Mouse (Mus musculus) heart, embryonic 15.5 days (tissue): ENCODE results near the gene Gnb1. TPM values are rescaled to one million over a fixed set of nuclear protein-coding genes. Genes with fewer than 3 reads are reported as not detected.
"Not testable (repeated sequence)": the region's sequence is repeated elsewhere in the genome, so short reads cannot be mapped to it uniquely, and the experiment has no call there.

Experiments used
- ATAC-seq: fragments of 200-750 bp; cut with Nextera tagmentation; replicated peaks from 2 replicates; pipeline ENCODE4 v1.8.0; 2017; ENCODE audit warnings: low read depth, moderate TSS enrichment; ENCODE audit not compliant: insufficient number of reproducible peaks, insufficient read depth, low FRiP score
- H3K27ac ChIP-seq: fragments of 300-500 bp; sonication (generic); 2 replicates; pipeline ENCODE4 v1.5.1; 2015; ENCODE audit warnings: mild to moderate bottlenecking, inconsistent platforms
- H3K27me3 ChIP-seq: fragments of 300-500 bp; sonication (generic); 2 replicates; pipeline ENCODE4 v1.6.1; 2015; ENCODE audit warnings: inconsistent platforms
- H3K36me3 ChIP-seq: fragments of 300-500 bp; sonication (generic); 2 replicates; pipeline ENCODE4 v1.6.1; 2015; ENCODE audit warnings: mild to moderate bottlenecking, inconsistent platforms
- H3K4me1 ChIP-seq: fragments of 300-500 bp; sonication (generic); replicated peaks from 2 replicates; pipeline ENCODE4 v1.6.1; 2015; ENCODE audit warnings: inconsistent platforms
- H3K4me2 ChIP-seq: fragments of 300-500 bp; sonication (generic); 2 replicates; pipeline ENCODE4 v1.6.1; 2015; ENCODE audit warnings: inconsistent platforms, mild to moderate bottlenecking, moderate library complexity
- H3K4me3 ChIP-seq: fragments of 300-500 bp; sonication (generic); 2 replicates; pipeline ENCODE4 v1.5.1; 2015; ENCODE audit warnings: mild to moderate bottlenecking, inconsistent platforms
- H3K9ac ChIP-seq: fragments of 300-500 bp; sonication (generic); 2 replicates; pipeline ENCODE4 v1.6.1; 2015; ENCODE audit warnings: mild to moderate bottlenecking, inconsistent platforms
- H3K9me3 ChIP-seq: fragments of 300-500 bp; sonication (generic); replicated peaks from 2 replicates; pipeline ENCODE4 v1.6.1; 2016; ENCODE audit warnings: inconsistent platforms
- WGBS: fragments of 180-500 bp; shearing (Covaris S2); methylation state at CpG from one replicate; pipeline ENCODE4 v1.1.7; 2015; ENCODE audit warnings: mixed read lengths; 5-methylcytosine and 5-hydroxymethylcytosine counted together
- polyA plus RNA-seq: library from polyadenylated mRNA; unstranded; fragments of >200 nt; fragmentation: Nextera tagmentation; extraction: Ambion mirVana; gene quantifications from 2 replicates; pipeline ENCODE4 v1.2.1, GENCODE M21; 2015

Gnb1 gene
- polyA plus RNA-seq, 1 experiment from 2014 or later, result 308 TPM

DNA sequence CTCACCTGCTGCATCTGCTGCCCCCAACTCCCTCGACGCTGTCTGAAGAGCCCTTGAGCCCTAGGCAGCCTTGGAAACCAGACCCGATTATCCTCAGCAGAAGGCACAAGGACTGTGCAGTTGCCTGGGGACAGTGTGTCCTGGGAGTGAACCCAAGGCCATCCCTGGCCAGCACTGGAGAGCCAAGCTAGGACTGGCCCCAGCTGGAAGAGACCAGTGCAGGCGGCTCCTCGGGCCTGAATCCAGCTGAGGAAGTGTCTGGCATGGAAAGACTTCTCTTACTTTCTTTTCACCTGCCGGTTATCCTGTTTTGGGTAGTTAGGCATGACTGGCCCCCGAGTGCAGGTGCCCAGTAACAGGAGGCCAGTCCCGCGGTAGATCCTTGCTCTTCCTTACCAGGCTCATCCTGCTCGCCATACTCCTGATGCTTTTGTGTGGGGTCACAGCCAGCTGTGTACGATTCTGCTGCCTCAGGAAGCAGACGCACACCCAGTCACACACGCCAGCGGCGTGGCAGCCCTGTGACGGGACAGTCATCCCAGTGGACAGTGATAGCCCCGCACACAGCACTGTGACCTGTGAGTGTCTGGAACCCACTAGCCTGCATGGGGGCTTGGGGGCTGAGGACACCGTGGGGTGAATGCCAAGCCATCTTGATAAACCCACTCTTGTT is 21.4 kb upstream of the Gnb1 start:
- H3K9ac ChIP-seq, result no peak overlapping the region
- no peak for ATAC-seq
- H3K27ac ChIP-seq, result no peak overlapping the region
- peaks cover 14% of the 10 kb centered on the region for H3K4me1 ChIP-seq
- no peak overlapping the region for H3K4me3 ChIP-seq
- no peaks in the 10 kb centered on the region for H3K36me3 ChIP-seq
- H3K9me3 ChIP-seq, result no peaks in the 10 kb centered on the region
- peaks cover 17% of the 10 kb centered on the region for H3K27me3 ChIP-seq
- peak overlapping the region; percentile 63 for H3K4me2 ChIP-seq
- WGBS, result 76% methylated on average over 18 of the region's 18 CpGs

GRCm38 (mm10) chr4:155470263-155470953 is 20.8 kb upstream of the Gnb1 start:
- Histone ChIP-seq H3K9me3 (no peaks in the 10 kb centered on the region), H3K4me1 (peaks cover 14% of the 10 kb centered on the region), H3K36me3 (no peaks in the 10 kb centered on the region), H3K4me2 (no peak overlapping the region), H3K27ac (no peak overlapping the region), H3K4me3 (no peak overlapping the region), H3K27me3 (peaks cover 17% of the 10 kb centered on the region), H3K9ac (no peak overlapping the region)
- WGBS, result 81% methylated on average over 16 of the region's 16 CpGs
- ATAC-seq, result no peak

DNA sequence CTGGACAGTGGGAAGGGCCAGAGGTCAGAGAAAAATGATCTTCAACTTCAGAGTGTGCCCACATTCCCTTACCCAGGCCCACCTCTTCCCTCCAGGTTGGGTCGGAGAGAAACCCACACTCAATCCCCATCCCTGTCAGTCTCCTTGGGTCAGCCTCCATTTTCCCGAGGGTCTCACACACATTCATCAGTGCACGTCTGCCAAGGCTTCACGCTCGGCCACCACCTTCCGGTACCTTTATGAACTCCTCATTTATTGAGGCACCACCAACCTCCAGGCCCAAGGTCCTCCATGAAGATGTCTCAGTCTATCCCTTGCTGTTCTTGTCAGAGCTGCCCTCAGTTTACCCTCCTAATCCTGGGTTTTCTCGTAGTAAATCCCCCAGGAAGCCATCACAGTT is 20.2 kb upstream of the Gnb1 start:
- no peak for ATAC-seq
- Histone ChIP-seq H3K4me3 (no peak overlapping the region), H3K4me2 (no peak overlapping the region), H3K27me3 (peaks cover 17% of the 10 kb centered on the region), H3K27ac (no peak overlapping the region), H3K9me3 (no peaks in the 10 kb centered on the region), H3K36me3 (no peaks in the 10 kb centered on the region), H3K9ac (no peak overlapping the region), H3K4me1 (peaks cover 14% of the 10 kb centered on the region)
- WGBS, result 82% methylated on average over 7 of the region's 7 CpGs

- no peak overlapping the region for H3K9ac ChIP-seq
- H3K27me3 ChIP-seq, result peaks cover 17% of the 10 kb centered on the region
- no peak for ATAC-seq
- WGBS, result 86% methylated on average over 7 of the region's 7 CpGs
- no peak overlapping the region for H3K4me2 ChIP-seq
- H3K27ac ChIP-seq, result no peak overlapping the region
- no peaks in the 10 kb centered on the region for H3K9me3 ChIP-seq
- peaks cover 14% of the 10 kb centered on the region for H3K4me1 ChIP-seq
- no peak overlapping the region for H3K4me3 ChIP-seq
- H3K36me3 ChIP-seq, result no peaks in the 10 kb centered on the region
Observed at GRCm38 (mm10) chr4:155471406-155471805, 19.8 kb upstream of the Gnb1 start.

DNA sequence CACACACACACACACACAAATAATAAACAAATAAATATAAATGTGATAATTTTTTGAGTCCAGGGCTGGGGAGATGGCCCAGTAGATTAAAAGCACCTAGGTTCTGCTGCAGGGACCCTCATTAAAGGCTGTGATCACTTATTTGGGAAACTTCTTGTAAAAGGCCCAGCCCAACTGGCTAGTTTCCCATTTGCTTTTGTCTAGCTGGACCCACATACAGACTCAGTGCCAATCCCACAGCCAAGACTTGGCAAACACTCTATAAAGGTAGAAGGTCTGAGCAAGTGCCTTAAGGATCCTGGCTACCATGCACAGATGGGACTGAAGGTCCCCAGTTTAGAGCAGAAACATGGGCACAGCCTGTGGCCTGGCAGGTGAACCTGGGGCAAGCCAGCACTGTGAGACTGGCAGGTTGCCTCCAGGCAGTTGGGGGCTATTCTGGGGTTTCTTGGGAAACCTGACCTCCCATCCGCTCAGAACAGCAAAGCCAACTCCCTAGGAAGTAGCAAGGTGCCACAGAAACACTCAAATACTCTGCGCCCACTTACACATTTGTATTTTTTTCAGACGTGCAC is 18.4 kb upstream of the Gnb1 start:
- Histone ChIP-seq H3K4me2 (no peak overlapping the region), H3K9ac (no peak overlapping the region), H3K27me3 (peaks cover 17% of the 10 kb centered on the region), H3K36me3 (no peaks in the 10 kb centered on the region), H3K27ac (no peak overlapping the region), H3K9me3 (no peaks in the 10 kb centered on the region), H3K4me1 (peaks cover 14% of the 10 kb centered on the region), H3K4me3 (no peak overlapping the region)
- 60% methylated on average over 3 of the region's 3 CpGs for WGBS
- no peak for ATAC-seq

- peak; percentile 44; the same call in 1 of the 2 replicates for ATAC-seq
Observed at GRCm38 (mm10) chr4:155473319-155473718, 17.8 kb upstream of the Gnb1 start.

GRCm38 (mm10) chr4:155473796-155474195 is 17.4 kb upstream of the Gnb1 start:
- H3K36me3 ChIP-seq, H3K9ac ChIP-seq, ATAC-seq, H3K27ac ChIP-seq, H3K4me2 ChIP-seq, H3K4me3 ChIP-seq, H3K9me3 ChIP-seq: not testable (repeated sequence)
- Histone ChIP-seq H3K27me3 (peaks cover 11% of the 10 kb centered on the region), H3K4me1 (peaks cover 14% of the 10 kb centered on the region)
- 67% methylated on average over 2 of the region's 2 CpGs for WGBS

More at GRCm38 (mm10) chr4:155473319-155473718, 17.8 kb upstream of the Gnb1 start:
- Histone ChIP-seq H3K4me1 (peaks cover 14% of the 10 kb centered on the region), H3K36me3 (no peaks in the 10 kb centered on the region), H3K4me3 (no peak overlapping the region), H3K4me2 (no peak overlapping the region), H3K9ac (no peak overlapping the region), H3K27ac (no peak overlapping the region), H3K27me3 (peaks cover 12% of the 10 kb centered on the region), H3K9me3 (no peaks in the 10 kb centered on the region)
- WGBS, result 43% methylated on average over 5 of the region's 5 CpGs

GRCm38 (mm10) chr4:155481381-155482124 is 9.6 kb upstream of the Gnb1 start:
- Histone ChIP-seq H3K27ac (peak overlapping the region; percentile 64), H3K9ac (peak overlapping the region; percentile 20; the same call in 1 of the 2 replicates), H3K4me1 (peaks cover 11% of the 10 kb centered on the region), H3K27me3 (0 out of 2 replicates have a peak, but pooled peaks cover 4% of the 10 kb centered on the region), H3K9me3 (no peaks in the 10 kb centered on the region), H3K36me3 (no peaks in the 10 kb centered on the region), H3K4me2 (peak overlapping the region; percentile 62), H3K4me3 (peak overlapping the region; percentile 42)
- ATAC-seq, result peak; percentile 70
- WGBS, result 16% methylated on average over 28 of the region's 28 CpGs

DNA sequence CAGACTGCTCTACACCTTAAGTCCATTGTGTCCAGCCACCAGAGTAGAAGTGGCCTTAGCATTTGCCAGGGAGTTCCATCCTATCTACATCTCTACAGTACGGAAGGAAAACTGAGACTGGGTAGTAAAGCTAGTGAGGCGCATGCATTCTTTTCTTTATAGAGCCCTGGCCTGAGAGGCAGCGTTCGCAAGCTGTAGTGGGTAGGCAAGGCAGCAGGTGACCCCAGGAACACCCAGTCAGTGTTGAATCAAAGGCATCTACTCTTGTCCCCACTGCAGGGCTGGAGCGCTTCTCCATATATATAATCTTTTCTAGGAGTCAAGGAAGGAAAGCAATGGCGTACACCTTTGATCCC is 9.1 kb upstream of the Gnb1 start:
- Histone ChIP-seq H3K4me3 (no peak overlapping the region), H3K9ac (no peak overlapping the region)

GRCm38 (mm10) chr4:155482733-155483540 is 8.2 kb upstream of the Gnb1 start:
- Histone ChIP-seq H3K4me2 (no peak overlapping the region), H3K27me3 (0 out of 2 replicates have a peak, but pooled peaks cover 4% of the 10 kb centered on the region), H3K4me1 (peaks cover 24% of the 10 kb centered on the region), H3K4me3 (no peak overlapping the region), H3K27ac (no peak overlapping the region), H3K36me3 (no peaks in the 10 kb centered on the region), H3K9me3 (no peaks in the 10 kb centered on the region), H3K9ac (no peak overlapping the region)
- ATAC-seq, result no peak
- 84% methylated on average over 8 of the region's 8 CpGs for WGBS

More for the DNA sequence above, 9.1 kb upstream of the Gnb1 start:
- H3K4me2 ChIP-seq, result peak overlapping the region; percentile 62; the same call in 1 of the 2 replicates
- ATAC-seq, result no peak
- no peaks in the 10 kb centered on the region for H3K9me3 ChIP-seq
- H3K4me1 ChIP-seq, result peaks cover 17% of the 10 kb centered on the region
- no peaks in the 10 kb centered on the region for H3K36me3 ChIP-seq
- WGBS, result 84% methylated on average over 6 of the region's 6 CpGs
- H3K27ac ChIP-seq, result peak overlapping the region; percentile 64
- H3K27me3 ChIP-seq, result 0 out of 2 replicates have a peak, but pooled peaks cover 4% of the 10 kb centered on the region
